Mouse (Mus musculus): Measurements from ENCODE around the gene Atp11a.

DNA sequence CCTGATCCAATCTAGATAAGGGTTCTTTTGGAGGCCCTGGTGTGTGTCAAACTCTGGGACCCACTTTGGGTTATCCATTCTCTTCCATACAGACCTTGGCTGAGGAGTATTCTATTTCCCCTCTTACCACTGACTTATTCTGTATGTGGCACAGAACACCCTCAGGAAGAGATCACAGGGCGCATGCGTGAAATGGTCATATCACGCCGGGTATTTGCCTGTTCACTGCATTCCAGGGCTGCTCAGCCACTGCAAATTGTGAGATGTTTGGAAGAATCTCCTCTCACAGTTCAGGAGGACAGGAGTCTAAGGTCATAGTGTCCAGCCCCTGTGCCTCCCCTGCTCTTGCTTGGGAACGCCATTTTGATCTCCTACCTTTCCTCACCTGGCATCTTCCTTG, 113.8 kb downstream of the Atp11a start:
- TF ChIP-seq ZNF384 (IDR thresholded peaks at IDR 0.05; ENCODE audit: low read depth, low read length) = no peak
- TF ChIP-seq TAL1 (IDR thresholded peaks at IDR 0.05; ENCODE audit: low read length) = no peak
- TF ChIP-seq CTCF (IDR thresholded peaks at IDR 0.05 in 2 of 3, conservative IDR thresholded peaks at IDR 0.05 in 1 of 3; ENCODE audit: control insufficient read depth in 1 of 3, insufficient read depth in 1 of 3, low read depth in 2 of 3, low read length in 3 of 3, poor library complexity in 1 of 3, severe bottlenecking in 1 of 3) = no peak
- TF ChIP-seq POLR2A (IDR thresholded peaks at IDR 0.05; ENCODE audit: control insufficient read depth in 1 of 2, insufficient read depth in 1 of 2, low read depth in 1 of 2, low read length in 2 of 2, poor library complexity in 1 of 2) = no peak
